In genomic region chr19:46761971-46762290, GRCm38 (mm10) we compare ENCODE assay signal across 8 mouse cellular contexts. TPM values are rescaled to one million over a fixed set of nuclear protein-coding genes. Genes with fewer than 3 reads are reported as not detected.
A peak's percentile ranks its signal among the peaks of the same experiment; 100 is the strongest.
DNase-seq lines count a peak whose midpoint lies in the region; ATAC-seq and TF ChIP-seq lines count a peak whose summit lies in the region.

No protein-coding gene starts in this region.

- no peak for DNase-seq in heart, adult 2 months
- no peak for DNase-seq in heart, postnatal 10 days
- peak; percentile 39 for DNase-seq in thymus, postnatal 0 days (ENCODE audit: low spot score)
- no peak for DNase-seq in thymus, postnatal 4 days
- DNase-seq in limb, embryonic 14.5 days (ENCODE audit: low spot score) = no peak
- no peak for DNase-seq in stomach, postnatal 0 days (ENCODE audit: low spot score)
- DNase-seq in cerebellum, adult 9-10 months = no peak
- no peak for DNase-seq in gastrocnemius, postnatal 25 days

- H3K4me2 ChIP-seq in limb, embryonic 14.5 days (replicated peaks; ENCODE audit: low read depth, low read length, severe bottlenecking) = peak overlapping the region; percentile 100
- H3K4me2 ChIP-seq in stomach, postnatal 0 days (replicated peaks; ENCODE audit: low read depth) = peak overlapping the region; percentile 89

- no peaks in the 10 kb centered on the region for H3K79me2 ChIP-seq in heart, adult 2 months (replicated peaks; ENCODE audit: control insufficient read depth, insufficient read depth, low read length)

- no peaks in the 10 kb centered on the region for H3K9me3 ChIP-seq in limb, embryonic 14.5 days (ENCODE audit: control insufficient read depth, low read length)
- H3K9me3 ChIP-seq in stomach, postnatal 0 days (ENCODE audit: control insufficient read depth, low read length) = no peaks in the 10 kb centered on the region

- peak overlapping the region; percentile 82 for H3K9ac ChIP-seq in heart, adult 2 months (ENCODE audit: low read depth, low read length)
- H3K9ac ChIP-seq in limb, embryonic 14.5 days (ENCODE audit: low read depth, low read length, severe bottlenecking) = peak overlapping the region; percentile 67
- peak overlapping the region; percentile 72 for H3K9ac ChIP-seq in stomach, postnatal 0 days (ENCODE audit: low read length)

- H3K4me1 ChIP-seq in heart, adult 2 months (ENCODE audit: control insufficient read depth, insufficient read depth, low read length) = peaks cover 6% of the 10 kb centered on the region
- peaks cover 22% of the 10 kb centered on the region for H3K4me1 ChIP-seq in limb, embryonic 14.5 days (ENCODE audit: control insufficient read depth, insufficient read depth, low read length)
- H3K4me1 ChIP-seq in stomach, postnatal 0 days (replicated peaks; ENCODE audit: control insufficient read depth, insufficient read depth) = no peaks in the 10 kb centered on the region

- H3K36me3 ChIP-seq in heart, adult 2 months (ENCODE audit: control insufficient read depth, insufficient read depth, low read length) = no peaks in the 10 kb centered on the region
- no peaks in the 10 kb centered on the region for H3K36me3 ChIP-seq in limb, embryonic 14.5 days (ENCODE audit: control insufficient read depth, insufficient read depth, low read length)
- no peaks in the 10 kb centered on the region for H3K36me3 ChIP-seq in stomach, postnatal 0 days (ENCODE audit: control insufficient read depth, insufficient read depth, low read length)

- no peaks in the 10 kb centered on the region for H3K27me3 ChIP-seq in heart, adult 2 months (ENCODE audit: control insufficient read depth, insufficient read depth, low read length)
- peaks cover 31% of the 10 kb centered on the region for H3K27me3 ChIP-seq in limb, embryonic 14.5 days (ENCODE audit: control insufficient read depth, insufficient read depth, low read length)
- H3K27me3 ChIP-seq in stomach, postnatal 0 days (ENCODE audit: control insufficient read depth, insufficient read depth, low read length) = no peaks in the 10 kb centered on the region

- TF ChIP-seq POLR2A in heart, adult 2 months (IDR thresholded peaks at IDR 0.05; ENCODE audit: insufficient read depth, low read depth, low read length) = no peak
- no peak for TF ChIP-seq POLR2A in limb, embryonic 14.5 days (IDR thresholded peaks at IDR 0.05; ENCODE audit: borderline replicate concordance, extremely low read depth, insufficient read depth, insufficient read length)

- H3K27ac ChIP-seq in heart, adult 2 months = peak overlapping the region; percentile 78
- H3K27ac ChIP-seq in limb, embryonic 14.5 days (replicated peaks; ENCODE audit: low read depth, low read length) = peak overlapping the region; percentile 43; the same call in 1 of the 2 replicates
- H3K27ac ChIP-seq in stomach, postnatal 0 days (replicated peaks) = no peak overlapping the region

- peak overlapping the region; percentile 72 for H3K4me3 ChIP-seq in heart, adult 2 months
- peak overlapping the region; percentile 86 for H3K4me3 ChIP-seq in limb, embryonic 14.5 days (replicated peaks; ENCODE audit: low read length)
- H3K4me3 ChIP-seq in stomach, postnatal 0 days (ENCODE audit: low read depth, low read length) = peak overlapping the region; percentile 75

- TF ChIP-seq EP300 in heart, adult 2 months (IDR thresholded peaks at IDR 0.05; ENCODE audit: insufficient read depth, low read depth, low read length) = no peak
- no peak for TF ChIP-seq EP300 in stomach, postnatal 0 days (optimal IDR thresholded peaks at IDR 0.05)

- under 1% methylated on average over 36 of the region's 36 CpGs for WGBS in heart, adult 2 months
- WGBS in limb, embryonic 14.5 days = 0% methylated on average over 28 of the region's 36 CpGs
- WGBS in stomach, postnatal 0 days = under 1% methylated on average over 36 of the region's 36 CpGs

- intact Hi-C loops in heart, adult 2 months (cut with DNase I) = loop anchor here (2.0 kb wide), 1 partner anchor 229 kb away; no protein-coding TSS in a partner anchor
- intact Hi-C loops in heart, postnatal 10 days (cut with DNase I) = loop anchor here (2.0 kb wide), 1 partner anchor 229 kb away; no protein-coding TSS in a partner anchor

- ATAC-seq in limb, embryonic 14.5 days (ENCODE audit: low FRiP score, low read depth) = no peak
- no peak for ATAC-seq in stomach, postnatal 0 days (ENCODE audit: low FRiP score, low TSS enrichment)

- no peak for TF ChIP-seq CTCF in heart, adult 2 months (IDR thresholded peaks at IDR 0.05)
- no peak for TF ChIP-seq CTCF in stomach, postnatal 0 days (IDR thresholded peaks at IDR 0.05; ENCODE audit: low read depth)

RNA-seq across cellular contexts. Expression of gene Cnnm2, which starts 0.5 kb away (rescaled TPM):
- 1 to 10 TPM; 6.7 to 7.3 TPM for total RNA-seq in heart, adult 2 months (2021)
- polyA plus RNA-seq in heart, adult 2 months (2012; rRNA removed) = 5.4 and 5.6 TPM in 2 replicates
- 1 to 10 TPM; 6.6 to 7.7 TPM for total RNA-seq in heart, postnatal 10 days (2021)
- polyA plus RNA-seq in thymus, postnatal 0 days (2015; fragmentation: Nextera tagmentation; extraction: Ambion mirVana) = 1.7 and 1.8 TPM in 2 replicates
- polyA plus RNA-seq in limb, embryonic 14.5 days (2012; rRNA removed) = 6.7 and 9.8 TPM in 2 replicates
- 4.8 TPM in 2 replicates for polyA plus RNA-seq in limb, embryonic 14.5 days (2014; fragmentation: Nextera tagmentation; extraction: Ambion mirVana)
- polyA plus RNA-seq in stomach, postnatal 0 days (2015; fragmentation: Nextera tagmentation; extraction: Ambion mirVana) = 2.0 and 2.1 TPM in 2 replicates
- 1 to 10 TPM; 3.2 to 3.4 TPM for total RNA-seq in gastrocnemius, postnatal 25 days (2021)

RNA-seq across cellular contexts. Expression of gene As3mt, which starts 54.7 kb away (rescaled TPM):
- total RNA-seq in heart, adult 2 months (2021) = 10 to 100 TPM; 86.2 to 99.2 TPM
- 33.2 and 63.7 TPM in 2 replicates for polyA plus RNA-seq in heart, adult 2 months (2012; rRNA removed)
- 10 to 100 TPM; 61.4 to 69.0 TPM for total RNA-seq in heart, postnatal 10 days (2021)
- polyA plus RNA-seq in thymus, postnatal 0 days (2015; fragmentation: Nextera tagmentation; extraction: Ambion mirVana) = 30.7 and 31.8 TPM in 2 replicates
- 13.1 and 16.2 TPM in 2 replicates for polyA plus RNA-seq in limb, embryonic 14.5 days (2012; rRNA removed)
- polyA plus RNA-seq in limb, embryonic 14.5 days (2014; fragmentation: Nextera tagmentation; extraction: Ambion mirVana) = 26.8 and 28.2 TPM in 2 replicates
- 17.0 and 17.7 TPM in 2 replicates for polyA plus RNA-seq in stomach, postnatal 0 days (2015; fragmentation: Nextera tagmentation; extraction: Ambion mirVana)
- 10 to 100 TPM; 87.8 to 90.3 TPM for total RNA-seq in gastrocnemius, postnatal 25 days (2021)
